Mouse (Mus musculus) right cerebral cortex, postnatal 25 days (tissue): ENCODE measurements around the gene Sema3a.

ENCODE experiments used
- DNase-seq: peaks from one replicate; pipeline ENCODE4 v3.0.0; 2022

Gene Sema3a

DNA sequence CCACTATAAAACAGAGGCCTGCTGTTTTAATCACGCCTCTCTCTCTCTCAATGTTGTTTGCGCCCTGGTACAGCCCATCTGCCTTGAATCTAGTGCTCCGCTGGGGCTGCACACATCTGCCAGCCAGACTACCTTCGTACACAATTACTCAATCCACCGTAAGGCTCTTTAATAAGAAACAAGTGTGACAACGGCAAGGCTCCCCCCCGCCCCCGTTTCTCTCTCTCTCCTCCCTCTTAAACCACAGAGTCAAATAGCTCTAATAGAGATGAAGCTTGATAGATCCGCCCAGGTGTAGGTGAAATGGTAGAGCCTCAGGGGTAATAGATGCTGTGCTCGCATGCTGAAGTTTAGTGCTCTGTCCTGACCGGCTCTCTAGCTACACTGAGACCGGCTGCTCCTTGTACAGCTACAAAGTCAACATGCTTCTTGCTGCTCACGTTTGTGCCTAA lies at the start of gene Sema3a:
TSS of gene Sema3a (plus strand) at position 174 of the 452 bp plus-strand sequence.
- DNase-seq: no peak

DNA sequence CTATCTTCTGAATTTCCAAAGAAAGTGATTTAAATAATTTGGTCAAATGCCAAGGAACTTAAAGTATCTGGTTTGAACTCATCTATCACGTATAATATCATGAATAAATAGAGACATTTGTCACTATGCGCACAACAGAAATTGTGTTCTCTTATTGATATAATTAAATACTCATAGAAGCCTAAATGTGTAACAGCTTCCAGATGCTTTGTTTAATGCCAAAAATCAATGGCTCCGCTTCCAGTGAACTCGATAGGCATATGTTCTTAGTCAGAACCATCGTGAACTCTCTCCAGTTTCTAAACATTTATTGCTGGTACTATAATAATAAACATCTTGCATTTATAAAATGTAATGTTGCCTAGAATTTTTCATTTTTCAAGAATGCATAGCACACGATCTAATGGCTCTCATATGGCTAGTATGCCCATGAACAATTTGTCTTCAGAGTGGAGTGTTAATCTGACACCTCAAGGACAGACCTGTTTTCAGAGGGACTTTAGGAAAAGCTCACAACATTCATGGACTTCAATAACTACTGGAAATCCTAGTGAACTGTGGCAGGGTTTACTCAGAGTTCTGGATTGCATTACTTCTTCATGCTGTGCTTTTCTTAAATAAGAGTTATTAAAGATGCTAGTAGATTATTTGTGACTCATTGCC lies 40.3 kb upstream of the Sema3a start:
- no peak for DNase-seq

DNA sequence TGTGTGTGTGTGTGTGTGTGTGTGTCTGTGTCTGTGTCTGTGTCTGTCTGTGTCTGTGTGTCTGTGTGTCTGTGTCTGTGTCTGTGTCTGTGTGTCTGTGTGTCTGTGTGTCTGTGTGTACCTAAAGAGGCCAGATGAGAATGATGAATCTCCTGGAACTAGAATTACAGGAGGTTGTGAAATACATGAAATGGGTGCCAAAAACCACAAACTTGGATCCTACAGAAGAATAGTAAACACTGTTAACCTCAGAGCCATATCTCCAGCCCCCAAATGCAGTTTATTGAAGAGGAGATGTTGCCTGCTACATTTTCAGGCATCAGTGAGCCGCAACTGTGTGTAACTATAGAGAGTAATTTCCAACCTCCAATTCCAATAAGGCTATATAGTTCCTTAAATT lies 34.8 kb upstream of the Sema3a start:
- no peak for DNase-seq

DNA sequence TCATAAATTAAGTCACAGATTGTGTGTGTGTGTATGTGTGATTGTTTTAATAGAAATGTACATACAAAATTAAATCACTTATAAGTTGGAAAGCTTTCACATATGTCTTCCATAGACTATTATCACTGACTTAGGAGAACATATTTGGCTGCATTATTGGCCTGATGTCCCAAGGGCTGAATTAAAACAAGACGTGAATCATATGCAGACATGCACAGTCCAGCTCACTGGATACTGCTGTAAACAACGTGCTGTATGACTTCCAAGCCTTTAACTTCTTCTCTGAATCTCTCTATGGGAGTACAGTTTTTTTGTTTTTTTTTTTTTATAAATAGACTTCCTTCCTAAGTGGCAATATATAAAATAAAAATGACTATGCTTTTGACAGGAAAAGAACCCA lies 15.7 kb upstream of the Sema3a start:
- no peak for DNase-seq

DNA sequence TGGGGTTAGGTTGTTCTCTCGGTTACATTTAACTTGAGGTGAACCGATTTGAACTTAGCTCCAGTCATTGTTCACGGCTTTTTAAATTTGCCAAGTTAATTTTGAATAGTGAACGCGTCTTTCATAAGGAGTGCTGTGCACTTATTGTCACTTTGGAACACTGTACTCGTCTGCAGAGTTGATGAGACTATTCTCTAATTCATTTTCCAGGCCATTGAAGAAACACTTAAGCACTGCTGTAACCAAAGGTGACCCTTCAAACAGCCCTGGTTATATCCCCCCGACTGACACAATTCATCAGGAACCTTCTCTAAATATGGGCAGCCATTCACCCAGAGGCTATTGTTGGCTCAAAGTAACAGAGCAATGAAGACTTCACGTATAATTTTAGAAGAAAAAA lies 8.0 kb upstream of the Sema3a start:
- no peak for DNase-seq

DNA sequence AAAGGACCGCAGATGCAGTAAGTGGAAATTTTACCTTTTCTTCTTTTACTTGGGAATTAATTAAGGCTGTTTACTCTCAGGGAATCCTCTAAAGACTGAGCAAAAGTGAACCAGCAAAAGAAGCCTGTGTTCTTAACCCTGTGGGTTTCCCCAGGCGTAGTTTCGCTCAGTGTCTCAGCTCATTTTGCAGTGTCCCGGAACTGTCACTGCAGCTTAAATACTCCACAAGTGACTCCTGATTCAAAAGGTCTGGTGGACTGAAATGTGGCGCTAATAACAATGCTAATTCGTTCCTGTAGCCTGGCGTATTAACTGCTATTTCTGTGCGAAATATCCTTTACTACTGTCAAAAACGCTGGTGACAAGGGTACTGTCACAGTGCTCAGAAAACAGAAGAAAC lies 543 bp downstream of the Sema3a start:
- no peak for DNase-seq

DNA sequence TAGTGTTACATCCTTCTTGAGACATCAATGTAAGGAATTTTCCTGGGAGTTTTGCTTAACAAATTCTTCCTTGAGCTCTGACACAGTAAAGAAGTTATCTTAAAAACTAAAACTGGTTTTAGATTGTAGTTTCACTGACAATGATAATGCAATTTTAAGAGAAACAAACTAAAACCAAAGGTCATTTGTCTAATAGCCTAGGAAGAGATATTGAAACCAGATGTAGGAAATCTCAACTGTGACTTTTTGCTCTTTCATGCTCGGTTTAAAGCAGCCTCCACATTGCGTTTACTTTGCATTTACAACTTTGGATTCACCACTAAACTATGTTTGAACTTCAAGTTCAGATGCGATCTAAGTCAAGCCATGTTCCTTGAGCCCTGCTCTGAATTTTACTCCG lies 982 bp downstream of the Sema3a start:
- DNase-seq: no peak

DNA sequence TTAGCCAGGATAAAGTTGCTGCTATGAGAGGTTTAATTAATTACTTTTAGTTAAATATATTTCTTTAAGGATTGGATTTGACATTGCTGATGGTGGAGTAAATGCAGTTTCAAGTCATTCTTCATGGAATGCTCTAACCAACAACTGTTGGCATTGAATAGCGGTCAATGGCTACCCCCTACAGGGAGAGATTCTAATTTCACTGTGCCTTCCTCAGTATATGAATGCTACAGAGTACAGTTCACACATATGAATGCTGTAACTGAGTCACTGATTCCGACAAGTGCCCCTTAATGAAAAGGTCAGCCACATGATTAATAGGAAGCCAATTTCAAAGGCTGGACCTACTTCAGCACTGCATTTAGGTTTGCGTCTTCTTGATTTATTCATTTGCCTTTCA lies 1.9 kb downstream of the Sema3a start:
- DNase-seq: no peak

DNA sequence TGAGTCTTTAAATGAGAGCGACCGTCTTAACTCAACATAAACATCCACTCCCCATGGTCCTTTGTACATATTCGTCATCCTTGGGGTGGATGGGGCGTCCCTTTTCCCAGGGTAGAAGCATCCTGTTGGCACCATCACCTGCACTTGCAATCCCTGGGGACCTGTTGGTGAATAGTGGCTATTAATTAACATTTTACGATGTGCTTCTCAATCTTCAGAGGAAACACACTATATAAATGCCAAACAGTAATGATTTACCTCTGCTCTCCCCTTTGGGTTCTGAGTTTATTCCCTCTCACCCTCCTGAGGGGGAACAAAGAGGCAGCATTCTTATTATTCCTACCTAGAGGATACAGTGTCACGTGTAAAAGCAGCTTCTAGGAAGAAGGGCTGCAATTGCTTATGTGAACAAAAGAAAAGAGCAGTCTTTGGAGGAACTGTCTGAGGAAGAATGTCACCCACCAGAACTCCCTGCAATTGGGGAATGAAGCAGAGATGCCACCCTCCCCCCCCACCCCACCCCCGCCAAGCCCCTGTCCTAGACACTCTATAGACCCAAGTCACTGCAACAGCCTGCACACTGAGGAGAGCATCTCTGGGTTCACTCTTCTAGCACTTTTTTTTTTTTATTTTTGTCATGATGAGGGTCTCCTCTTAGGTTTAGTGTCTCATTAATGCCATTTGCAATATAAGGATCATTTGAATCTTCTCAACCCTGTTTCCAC lies 19.7 kb downstream of the Sema3a start:
- DNase-seq: no peak

DNA sequence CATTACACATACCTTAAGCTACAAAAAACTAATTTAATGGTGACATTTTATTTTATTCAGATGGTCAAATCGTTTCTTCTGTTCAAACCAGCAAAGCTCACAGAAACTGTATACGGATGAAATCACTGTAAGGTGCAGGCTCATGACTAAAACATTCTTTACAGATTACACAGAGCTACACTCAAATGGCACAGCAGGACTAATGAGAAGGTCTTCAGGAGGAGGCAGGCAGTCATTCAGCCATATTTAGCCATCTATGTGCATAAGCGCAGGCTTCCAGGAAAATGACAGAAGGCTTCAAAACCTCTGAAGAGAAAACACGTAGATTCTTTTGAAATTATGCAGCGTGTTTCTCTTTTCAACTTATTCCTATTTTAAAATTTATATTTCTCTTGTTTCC lies 24.7 kb downstream of the Sema3a start:
- no peak for DNase-seq

DNA sequence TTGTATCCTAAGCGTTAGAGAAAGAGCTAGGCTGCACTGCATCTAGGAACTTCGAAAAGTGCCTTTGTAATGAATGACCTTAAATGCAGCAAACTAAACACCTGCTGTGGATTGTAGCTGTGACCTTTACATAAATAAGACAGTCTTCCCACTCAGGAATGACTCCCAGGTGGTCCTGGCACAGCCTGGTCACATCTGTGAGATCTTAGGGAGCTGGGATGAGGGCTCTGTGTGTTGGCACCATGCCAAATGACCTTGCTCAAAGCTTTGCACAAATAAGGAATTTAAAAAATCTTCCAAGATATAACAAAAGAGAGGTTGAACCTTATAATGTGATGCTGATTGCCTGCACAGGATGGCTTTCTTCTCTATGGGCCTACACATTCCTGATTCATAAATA lies 25.8 kb downstream of the Sema3a start:
- DNase-seq: no peak

DNA sequence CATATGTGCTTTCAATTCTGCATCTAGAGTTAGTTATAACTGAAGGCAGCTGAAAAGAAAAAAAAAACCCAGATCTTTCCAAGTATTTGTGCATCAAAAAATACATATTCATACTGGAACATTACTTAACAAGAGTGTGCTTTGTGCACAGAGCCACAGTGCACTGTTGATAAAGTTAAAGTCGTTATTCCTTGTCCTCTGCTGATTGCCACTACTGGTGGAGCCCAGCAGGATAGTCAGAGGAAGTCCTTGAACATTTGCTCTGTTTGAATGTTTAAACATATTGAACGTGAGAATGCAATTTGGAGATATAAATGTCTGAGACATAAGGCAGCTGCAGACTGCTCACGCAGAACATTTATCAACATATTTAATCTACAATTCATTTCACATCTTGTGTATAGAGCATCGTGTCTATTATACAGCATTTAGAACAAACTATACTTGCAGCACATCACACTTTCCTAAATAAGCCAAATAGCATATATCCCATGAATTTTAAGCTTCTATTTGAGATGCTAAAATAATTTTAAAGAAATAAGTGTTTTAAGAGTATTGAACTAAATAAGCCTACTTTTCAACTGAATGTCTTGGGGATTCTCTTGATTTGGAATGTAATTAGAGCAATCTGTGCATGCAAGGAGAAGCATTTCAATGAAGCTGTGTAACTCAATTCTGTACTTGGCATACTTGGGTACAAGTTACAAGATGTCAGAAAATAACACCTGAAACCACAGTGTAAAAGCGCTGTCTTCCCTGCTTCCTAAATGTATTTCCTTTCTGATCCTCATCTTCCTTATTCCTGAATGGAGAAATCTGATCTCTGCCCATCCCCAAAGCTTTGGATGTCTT lies 32.8 kb downstream of the Sema3a start:
- no peak for DNase-seq

DNA sequence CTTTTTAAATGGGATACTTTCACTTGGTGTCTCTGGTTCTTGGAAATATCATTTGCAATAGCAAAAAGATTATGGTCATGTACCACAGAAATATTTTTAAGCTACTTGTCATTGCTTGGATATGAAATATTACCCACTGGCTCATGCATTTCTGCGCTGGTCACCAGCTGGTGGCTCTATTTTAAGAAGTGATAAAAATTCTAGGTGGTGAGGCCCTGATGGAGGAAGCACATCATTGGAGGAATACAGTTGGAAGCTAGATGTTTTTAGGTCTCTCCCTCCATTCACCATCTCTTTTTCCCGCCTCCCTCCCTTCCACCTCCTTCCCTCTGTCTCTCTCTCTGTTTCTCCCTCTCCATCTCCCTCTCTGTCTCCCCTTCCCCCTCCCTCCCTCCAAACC lies 57.0 kb downstream of the Sema3a start:
- no peak for DNase-seq

DNA sequence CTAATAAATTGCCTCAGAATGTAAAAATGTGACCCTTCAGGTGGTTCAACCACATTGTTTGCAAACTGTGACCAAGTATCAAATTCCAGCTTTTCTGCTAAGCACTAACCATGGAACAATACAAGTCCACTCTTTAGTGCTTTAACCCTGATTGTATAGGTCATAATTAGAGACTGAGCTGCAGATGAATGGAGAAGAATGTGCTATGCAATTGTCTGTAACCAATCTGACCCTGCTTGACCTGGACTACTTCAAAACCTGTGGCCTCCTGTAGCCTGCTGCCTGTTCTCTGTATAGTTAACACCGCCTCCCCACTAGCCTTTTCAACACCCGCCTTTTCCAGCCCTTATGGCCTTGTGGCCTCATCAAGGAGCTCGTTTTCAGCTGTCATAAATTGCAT lies 72.7 kb downstream of the Sema3a start:
- DNase-seq: no peak

DNA sequence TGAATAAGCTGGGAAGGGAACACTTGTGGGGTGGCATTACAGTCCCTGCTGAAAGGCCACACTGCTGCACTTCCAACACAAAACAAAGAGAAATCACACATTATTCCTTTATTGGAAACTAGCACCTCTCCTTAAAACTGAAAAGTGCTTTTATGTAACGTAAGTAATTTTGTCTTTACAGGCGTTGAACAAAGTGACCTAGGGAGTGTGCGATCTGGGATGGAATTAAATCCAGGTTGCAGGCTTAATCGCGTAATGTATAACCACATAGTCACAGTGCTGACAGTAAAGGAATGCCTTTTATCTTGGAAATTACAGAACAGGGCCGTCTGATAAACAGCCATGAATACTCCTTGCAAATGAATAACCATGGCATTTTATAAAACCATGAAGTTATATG lies 74.5 kb downstream of the Sema3a start:
- no peak for DNase-seq

DNA sequence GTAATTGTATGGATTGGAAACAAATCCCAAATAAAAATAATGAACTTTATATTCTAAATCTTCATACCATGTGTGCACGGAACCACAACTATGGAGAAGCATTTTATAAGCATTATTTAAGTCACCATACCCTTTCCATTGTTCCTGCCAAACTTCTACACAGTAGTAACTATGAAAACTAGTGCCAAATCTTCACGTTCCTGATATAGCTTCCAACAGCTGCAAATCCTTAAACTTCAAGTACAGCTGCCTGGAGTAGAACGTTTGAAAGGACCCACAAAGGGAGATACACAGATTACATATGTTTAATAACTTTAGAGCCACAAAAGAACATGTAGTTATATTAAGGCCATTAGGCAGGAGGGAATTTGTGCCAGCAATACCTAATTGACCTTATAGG lies 130.1 kb downstream of the Sema3a start:
- DNase-seq: no peak

DNA sequence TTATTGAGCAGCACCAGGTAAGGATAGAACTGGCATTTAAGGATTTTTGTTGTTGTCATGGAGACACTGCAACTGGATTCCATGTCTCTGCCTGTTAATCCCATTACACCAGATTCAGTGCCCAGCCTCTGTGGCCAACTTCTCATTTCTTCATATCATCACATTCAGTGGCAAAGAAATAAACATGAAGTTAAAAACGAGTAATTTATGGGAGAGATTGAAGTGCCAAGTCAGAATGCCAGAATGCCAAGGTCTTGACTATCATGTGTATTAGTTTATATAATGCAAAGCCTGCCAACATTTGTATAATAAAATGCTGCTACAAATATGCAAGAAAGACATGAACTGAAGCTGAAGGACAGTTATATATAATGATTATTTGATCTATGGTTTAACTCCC lies 131.1 kb downstream of the Sema3a start:
- no peak for DNase-seq

DNA sequence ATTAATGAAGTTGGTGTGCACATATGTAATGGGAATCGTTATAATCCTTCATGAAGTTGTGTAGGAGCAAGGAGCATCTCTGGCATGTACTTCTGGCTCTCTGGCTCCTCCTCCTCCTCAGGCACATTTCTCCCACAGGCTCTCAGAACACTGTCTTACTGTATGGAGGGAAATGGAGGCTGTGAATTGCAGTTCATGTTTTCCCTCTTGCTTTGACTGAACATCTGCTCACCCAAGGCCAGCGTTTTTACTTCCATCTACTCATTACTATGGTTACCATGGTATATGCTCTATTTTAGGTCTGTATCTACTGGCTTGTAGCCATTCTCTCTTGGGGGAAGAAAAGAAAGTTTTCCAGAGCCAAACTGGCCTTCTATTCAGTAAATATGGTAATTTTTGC lies 137.9 kb downstream of the Sema3a start:
- DNase-seq: no peak

DNA sequence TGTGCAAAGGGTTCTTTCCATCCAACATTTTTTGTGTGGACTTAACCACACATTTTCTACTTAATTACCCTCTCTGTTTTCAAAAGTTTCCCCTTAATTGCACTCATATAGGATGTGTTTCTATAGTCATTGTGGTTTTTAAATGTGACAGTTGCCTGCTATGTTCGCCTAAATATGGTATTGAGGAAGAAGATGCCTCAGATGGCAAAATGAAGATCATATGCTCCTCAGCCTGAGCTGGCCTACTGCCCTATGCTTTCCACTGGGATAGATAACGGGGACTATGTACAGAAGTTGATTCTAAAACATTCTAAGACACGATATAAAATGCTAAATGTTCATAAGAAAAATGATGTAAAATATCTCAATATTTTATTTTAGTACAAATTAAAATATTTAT lies 138.3 kb downstream of the Sema3a start:
- DNase-seq: no peak

DNA sequence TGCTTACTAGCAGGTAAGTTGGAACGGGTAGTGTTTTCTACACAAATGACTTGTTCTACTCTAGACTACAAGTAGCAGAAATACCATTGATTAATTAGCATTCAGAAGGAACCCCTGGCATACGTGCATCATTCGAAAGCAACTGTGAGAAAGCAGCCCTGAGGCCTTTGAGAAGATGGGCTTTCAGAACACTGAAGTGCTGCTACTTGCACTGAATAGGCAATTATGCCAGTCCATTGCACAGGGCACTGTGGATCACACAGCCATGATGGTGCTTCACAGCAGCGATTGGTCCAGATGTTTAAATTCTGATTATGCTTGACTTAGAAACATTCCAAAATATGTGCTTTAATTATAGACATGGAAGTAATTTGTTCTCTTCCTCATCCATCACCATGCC lies 187.5 kb downstream of the Sema3a start:
- no peak for DNase-seq

DNA sequence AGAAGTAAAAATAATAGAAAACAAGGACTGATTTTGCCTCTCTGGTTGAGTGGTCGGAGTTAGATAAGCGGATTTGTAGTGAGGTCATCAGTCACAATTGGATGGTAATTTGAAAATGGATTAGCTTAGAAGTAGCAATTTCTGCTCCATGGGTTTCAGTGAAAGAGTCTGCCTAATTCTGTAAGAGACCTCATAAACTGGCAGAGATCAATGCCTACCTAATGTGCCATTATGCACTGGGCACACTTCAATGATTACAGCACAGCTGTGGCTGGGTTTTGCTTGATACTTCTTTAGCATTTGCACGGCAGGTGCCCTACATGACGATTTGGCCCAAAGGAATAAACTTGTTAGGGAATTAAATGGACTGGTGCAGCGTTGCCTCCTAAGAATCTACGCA lies 188.8 kb downstream of the Sema3a start:
- no peak for DNase-seq

DNA sequence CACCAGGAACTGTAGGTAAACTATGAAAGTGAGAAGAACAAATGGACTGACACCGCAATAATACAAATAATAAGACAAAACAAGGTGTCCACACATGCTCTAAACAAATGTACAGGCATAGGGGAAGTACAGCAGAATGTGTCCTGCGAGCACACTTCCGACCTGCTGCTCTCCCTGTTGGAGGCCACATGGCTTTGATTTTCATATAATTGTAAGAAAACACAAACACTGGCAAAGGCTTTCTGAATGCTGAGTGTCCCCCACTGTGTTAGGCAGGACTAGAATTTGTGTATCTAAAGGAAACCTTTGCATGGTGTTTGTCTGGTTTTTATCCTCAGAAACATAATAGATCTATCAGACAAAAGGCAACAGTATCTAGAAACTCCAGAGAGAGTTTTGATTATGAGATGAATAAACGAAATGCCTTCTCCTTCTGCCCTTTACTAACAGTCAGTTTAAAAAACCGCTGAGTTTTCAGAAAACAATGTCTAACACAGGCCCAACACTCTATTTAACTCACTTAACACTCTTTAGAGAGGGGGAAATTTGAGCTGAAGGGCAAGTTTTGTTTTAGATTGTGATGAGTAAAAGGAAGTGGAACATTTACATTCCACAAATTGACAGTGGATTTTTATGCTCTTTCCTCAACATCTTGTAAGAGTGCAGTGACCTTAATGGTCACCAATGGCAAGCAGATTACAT lies 193.7 kb downstream of the Sema3a start:
- DNase-seq: no peak

DNA sequence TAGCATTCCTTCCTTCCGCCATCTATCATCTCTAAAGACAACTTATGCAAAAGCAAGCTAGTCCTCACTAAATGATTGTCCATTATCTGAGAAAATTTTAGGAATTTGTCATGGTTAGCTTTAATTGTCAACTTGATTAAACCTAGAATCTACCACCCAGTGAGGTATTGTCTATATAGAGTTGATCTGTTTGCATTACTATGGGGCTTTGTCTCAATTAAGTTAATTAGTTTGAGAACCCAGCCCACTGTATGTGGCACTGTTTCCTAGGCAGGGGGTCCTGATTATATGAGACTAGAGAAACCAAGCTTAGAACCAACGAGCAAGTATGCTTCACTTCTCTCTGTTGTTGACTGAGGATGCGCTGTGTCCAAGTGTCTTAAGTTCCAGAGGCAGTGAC lies 194.9 kb downstream of the Sema3a start:
- no peak for DNase-seq
